Comparison of ENCODE assay signal across 8 mouse cellular contexts in the genomic region with DNA sequence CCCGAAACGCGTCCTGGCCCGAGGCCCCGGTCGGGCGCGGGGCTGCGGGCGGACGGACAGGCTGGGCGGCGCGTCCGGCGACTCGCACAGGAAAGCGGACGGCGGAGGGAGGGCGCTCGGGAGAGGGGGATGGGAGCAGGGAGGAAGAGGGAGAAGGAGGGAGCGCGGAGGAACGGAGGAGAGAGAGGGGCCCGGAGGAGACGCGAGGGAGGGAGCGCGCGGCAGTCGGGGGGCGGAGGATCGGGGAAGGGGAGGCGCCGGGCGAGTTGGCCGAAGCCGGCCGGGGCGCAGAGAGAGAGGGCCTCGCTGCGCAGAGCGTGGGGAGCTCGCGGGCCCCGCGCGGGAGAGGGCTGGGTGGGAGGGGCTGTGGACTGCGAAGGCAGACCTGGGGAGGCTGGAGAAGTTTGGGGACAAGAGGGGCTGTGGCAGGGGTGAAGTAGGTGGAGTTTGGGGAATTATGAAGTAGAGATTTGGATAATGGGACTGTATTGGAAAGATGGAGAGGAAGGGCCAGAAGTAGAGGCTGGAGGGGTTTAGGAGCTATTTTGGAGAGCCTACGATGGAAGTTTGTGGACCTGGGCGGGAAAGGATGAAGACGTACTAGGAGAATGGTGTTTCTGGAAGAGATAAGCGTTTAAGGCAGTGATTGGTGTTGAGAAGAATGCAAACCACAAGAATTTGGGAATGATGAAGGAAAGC. TPM values are rescaled to one million over a fixed set of nuclear protein-coding genes. Genes with fewer than 3 reads are reported as not detected.
DNase-seq lines count a peak whose midpoint lies in the region; ATAC-seq and TF ChIP-seq lines count a peak whose summit lies in the region.

No protein-coding gene starts in this region.

- no peak for TF ChIP-seq EP300 in liver, embryonic 14.5 days (IDR thresholded peaks at IDR 0.05; ENCODE audit: low read depth)

- H3K9ac ChIP-seq in embryonic facial prominence, embryonic 14.5 days (ENCODE audit: low read depth, low read length): peak overlapping the region; percentile 98
- peak overlapping the region; percentile 95 for H3K9ac ChIP-seq in heart, embryonic 12.5 days
- peak overlapping the region; percentile 96 for H3K9ac ChIP-seq in kidney, embryonic 15.5 days
- H3K9ac ChIP-seq in liver, embryonic 14.5 days (replicated peaks): peak overlapping the region; percentile 31; the same call in 1 of the 2 replicates
- peak overlapping the region; percentile 94 for H3K9ac ChIP-seq in neural tube, embryonic 11.5 days (ENCODE audit: low read length)

- no peaks in the 10 kb centered on the region for H3K9me3 ChIP-seq in embryonic facial prominence, embryonic 14.5 days (ENCODE audit: control insufficient read depth, low read length)
- no peaks in the 10 kb centered on the region for H3K9me3 ChIP-seq in heart, embryonic 12.5 days (replicated peaks)
- H3K9me3 ChIP-seq in kidney, embryonic 15.5 days (replicated peaks): no peaks in the 10 kb centered on the region
- no peaks in the 10 kb centered on the region for H3K9me3 ChIP-seq in liver, embryonic 14.5 days (ENCODE audit: control insufficient read depth, low read length)
- H3K9me3 ChIP-seq in neural tube, embryonic 11.5 days (ENCODE audit: control insufficient read depth, low read length): no peaks in the 10 kb centered on the region

- peak; percentile 84 for ATAC-seq in embryonic facial prominence, embryonic 14.5 days (ENCODE audit: low read depth)
- ATAC-seq in heart, embryonic 12.5 days (ENCODE audit: insufficient number of reproducible peaks, low FRiP score): peak; percentile 71
- peak; percentile 80 for ATAC-seq in kidney, embryonic 15.5 days (replicated peaks; ENCODE audit: low FRiP score)
- ATAC-seq in liver, embryonic 14.5 days (ENCODE audit: insufficient read depth): peak; percentile 37
- peak; percentile 77 for ATAC-seq in neural tube, embryonic 11.5 days (ENCODE audit: insufficient read depth, low FRiP score, low TSS enrichment)

- H3K4me1 ChIP-seq in embryonic facial prominence, embryonic 14.5 days (ENCODE audit: control insufficient read depth, insufficient read depth, low read length): peaks cover 34% of the 10 kb centered on the region
- peaks cover 43% of the 10 kb centered on the region for H3K4me1 ChIP-seq in heart, embryonic 12.5 days (replicated peaks)
- peaks cover 56% of the 10 kb centered on the region for H3K4me1 ChIP-seq in kidney, embryonic 15.5 days
- peaks cover 0 to 3% of the 10 kb centered on the region in 2 experiments; a peak in 2 of 4 replicates for H3K4me1 ChIP-seq in liver, embryonic 14.5 days (replicated peaks; ENCODE audit: control insufficient read depth in 2 of 2, insufficient read depth in 2 of 2, low read length in 1 of 2)
- H3K4me1 ChIP-seq in neural tube, embryonic 11.5 days (ENCODE audit: control insufficient read depth, insufficient read depth, low read length): peaks cover 27% of the 10 kb centered on the region

- H3K27ac ChIP-seq in embryonic facial prominence, embryonic 14.5 days (replicated peaks; ENCODE audit: low read depth, low read length): peak overlapping the region; percentile 98
- peak overlapping the region; percentile 90 for H3K27ac ChIP-seq in heart, embryonic 12.5 days (ENCODE audit: poor library complexity, severe bottlenecking)
- H3K27ac ChIP-seq in kidney, embryonic 15.5 days: peak overlapping the region; percentile 97
- H3K27ac ChIP-seq in liver, embryonic 14.5 days: no peak overlapping the region
- peak overlapping the region; percentile 97 for H3K27ac ChIP-seq in neural tube, embryonic 11.5 days (ENCODE audit: low read depth, low read length)

- no peaks in the 10 kb centered on the region for H3K27me3 ChIP-seq in embryonic facial prominence, embryonic 14.5 days (replicated peaks; ENCODE audit: control insufficient read depth, insufficient read depth, low read length)
- no peaks in the 10 kb centered on the region for H3K27me3 ChIP-seq in heart, embryonic 12.5 days (replicated peaks)
- H3K27me3 ChIP-seq in kidney, embryonic 15.5 days: no peaks in the 10 kb centered on the region; the same call in 1 of the 2 replicates
- H3K27me3 ChIP-seq in liver, embryonic 14.5 days (ENCODE audit: control insufficient read depth, insufficient read depth, low read length): peaks cover 37% of the 10 kb centered on the region
- no peaks in the 10 kb centered on the region for H3K27me3 ChIP-seq in neural tube, embryonic 11.5 days (ENCODE audit: control insufficient read depth, insufficient read depth, low read length)

- H3K4me3 ChIP-seq in embryonic facial prominence, embryonic 14.5 days (ENCODE audit: low read depth, low read length): peak overlapping the region; percentile 79
- peak overlapping the region; percentile 81 for H3K4me3 ChIP-seq in heart, embryonic 12.5 days
- H3K4me3 ChIP-seq in kidney, embryonic 15.5 days (replicated peaks): peak overlapping the region; percentile 85
- peak overlapping the region; percentile 53 to 55 for H3K4me3 ChIP-seq in liver, embryonic 14.5 days (ENCODE audit: insufficient read depth in 1 of 2, low read depth in 2 of 2, low read length in 2 of 2)
- peak overlapping the region; percentile 94 for H3K4me3 ChIP-seq in neural tube, embryonic 11.5 days (ENCODE audit: low read depth, low read length)

- DNase-seq in CD4-positive helper T cell, adult 2 months (ENCODE audit: low read depth, low spot score): peak; percentile 63
- DNase-seq in adrenal gland, postnatal 36 days: peak; percentile 90 to 92
- peak; percentile 94 for DNase-seq in embryonic facial prominence, embryonic 14.5 days (ENCODE audit: low spot score)
- no peak for DNase-seq in liver, embryonic 14.5 days (ENCODE audit: low read depth in 3 of 3, low spot score in 3 of 3)
- DNase-seq in neural tube, embryonic 11.5 days (ENCODE audit: low spot score): peak; percentile 85
- DNase-seq in testis, postnatal 10 days (ENCODE audit: low spot score): peak; percentile 89

- H3K4me2 ChIP-seq in embryonic facial prominence, embryonic 14.5 days (ENCODE audit: low read depth, low read length): peak overlapping the region; percentile 73
- peak overlapping the region; percentile 80 for H3K4me2 ChIP-seq in heart, embryonic 12.5 days
- peak overlapping the region; percentile 75 for H3K4me2 ChIP-seq in kidney, embryonic 15.5 days
- H3K4me2 ChIP-seq in liver, embryonic 14.5 days (ENCODE audit: low read depth): peak overlapping the region; percentile 78
- peak overlapping the region; percentile 70 for H3K4me2 ChIP-seq in neural tube, embryonic 11.5 days (ENCODE audit: low read depth)

- peaks cover 10% of the 10 kb centered on the region; the same call in 1 of the 2 replicates for H3K36me3 ChIP-seq in embryonic facial prominence, embryonic 14.5 days (ENCODE audit: control insufficient read depth, insufficient read depth, low read length)
- no peaks in the 10 kb centered on the region for H3K36me3 ChIP-seq in heart, embryonic 12.5 days
- peaks cover 10% of the 10 kb centered on the region; the same call in 1 of the 2 replicates for H3K36me3 ChIP-seq in kidney, embryonic 15.5 days
- H3K36me3 ChIP-seq in liver, embryonic 14.5 days (replicated peaks; ENCODE audit: control insufficient read depth, insufficient read depth, low read depth): no peaks in the 10 kb centered on the region
- H3K36me3 ChIP-seq in neural tube, embryonic 11.5 days (ENCODE audit: control insufficient read depth, insufficient read depth, low read length): no peaks in the 10 kb centered on the region

- under 1% methylated on average over 51 of the region's 54 CpGs for WGBS in embryonic facial prominence, embryonic 14.5 days
- WGBS in heart, embryonic 12.5 days: 2% methylated on average over 48 of the region's 54 CpGs
- under 1% methylated on average over 50 of the region's 54 CpGs for WGBS in kidney, embryonic 15.5 days
- WGBS in liver, embryonic 14.5 days (ENCODE audit: insufficient replicate concordance): 2% methylated on average over 53 of the region's 54 CpGs
- WGBS in neural tube, embryonic 11.5 days: 1% methylated on average over 48 of the region's 54 CpGs

- TF ChIP-seq CTCF in liver, embryonic 14.5 days (IDR thresholded peaks at IDR 0.05; ENCODE audit: low read depth): no peak

RNA-seq across cellular contexts. Expression of a gene that starts 0.5 kb away (rescaled TPM):
- total RNA-seq in adrenal gland, postnatal 36 days (2021): 10 to 100 TPM; 77.4 to 78.1 TPM
- polyA plus RNA-seq in embryonic facial prominence, embryonic 14.5 days (2014; fragmentation: Nextera tagmentation; extraction: Ambion mirVana): 13.8 and 14.9 TPM in 2 replicates
- polyA plus RNA-seq in heart, embryonic 12.5 days (2016; fragmentation: Nextera tagmentation; extraction: Ambion mirVana): 9.5 and 10.2 TPM in 2 replicates
- 17.0 and 17.7 TPM in 2 replicates for polyA plus RNA-seq in kidney, embryonic 15.5 days (2015; fragmentation: Nextera tagmentation; extraction: Ambion mirVana)
- 2.5 and 2.8 TPM in 2 replicates for polyA plus RNA-seq in liver, embryonic 14.5 days (2012; rRNA removed)
- polyA plus RNA-seq in liver, embryonic 14.5 days (2014; fragmentation: Nextera tagmentation; extraction: Ambion mirVana): 0.58 and 1.5 TPM in 2 replicates
- polyA plus RNA-seq in neural tube, embryonic 11.5 days (2014; fragmentation: Nextera tagmentation; extraction: Ambion mirVana): 11.8 and 12.1 TPM in 2 replicates

RNA-seq across cellular contexts. Expression of a gene that starts 1.0 kb away (rescaled TPM):
- total RNA-seq in adrenal gland, postnatal 36 days (2021): under 1 TPM in 1 of 2 experiments, not detected in 1; 0.56 TPM
- not detected in 2 replicates for polyA plus RNA-seq in embryonic facial prominence, embryonic 14.5 days (2014; fragmentation: Nextera tagmentation; extraction: Ambion mirVana)
- polyA plus RNA-seq in heart, embryonic 12.5 days (2016; fragmentation: Nextera tagmentation; extraction: Ambion mirVana): not detected in 2 replicates
- polyA plus RNA-seq in kidney, embryonic 15.5 days (2015; fragmentation: Nextera tagmentation; extraction: Ambion mirVana): not detected in 2 replicates
- polyA plus RNA-seq in liver, embryonic 14.5 days (2012; rRNA removed): 0.37 TPM in 1 of 2 replicates, not detected in the other
- polyA plus RNA-seq in liver, embryonic 14.5 days (2014; fragmentation: Nextera tagmentation; extraction: Ambion mirVana): not detected in 2 replicates
- polyA plus RNA-seq in neural tube, embryonic 11.5 days (2014; fragmentation: Nextera tagmentation; extraction: Ambion mirVana): not detected in 2 replicates

RNA-seq across cellular contexts. Expression of a gene that starts 12.7 kb away (rescaled TPM):
- 10 to 100 TPM; 12.4 to 32.6 TPM for total RNA-seq in adrenal gland, postnatal 36 days (2021)
- 10.4 and 11.2 TPM in 2 replicates for polyA plus RNA-seq in embryonic facial prominence, embryonic 14.5 days (2014; fragmentation: Nextera tagmentation; extraction: Ambion mirVana)
- 6.0 and 6.4 TPM in 2 replicates for polyA plus RNA-seq in heart, embryonic 12.5 days (2016; fragmentation: Nextera tagmentation; extraction: Ambion mirVana)
- polyA plus RNA-seq in kidney, embryonic 15.5 days (2015; fragmentation: Nextera tagmentation; extraction: Ambion mirVana): 10.5 and 12.4 TPM in 2 replicates
- 0.47 and 0.50 TPM in 2 replicates for polyA plus RNA-seq in liver, embryonic 14.5 days (2012; rRNA removed)
- 0.09 TPM in 1 of 2 replicates, not detected in the other for polyA plus RNA-seq in liver, embryonic 14.5 days (2014; fragmentation: Nextera tagmentation; extraction: Ambion mirVana)
- polyA plus RNA-seq in neural tube, embryonic 11.5 days (2014; fragmentation: Nextera tagmentation; extraction: Ambion mirVana): 8.5 and 9.8 TPM in 2 replicates

RNA-seq across cellular contexts. Expression of a gene that starts 15.6 kb away (rescaled TPM):
- 100 to 1,000 TPM; 331 to 397 TPM for total RNA-seq in adrenal gland, postnatal 36 days (2021)
- 392 and 415 TPM in 2 replicates for polyA plus RNA-seq in embryonic facial prominence, embryonic 14.5 days (2014; fragmentation: Nextera tagmentation; extraction: Ambion mirVana)
- polyA plus RNA-seq in heart, embryonic 12.5 days (2016; fragmentation: Nextera tagmentation; extraction: Ambion mirVana): 352 and 365 TPM in 2 replicates
- 516 and 519 TPM in 2 replicates for polyA plus RNA-seq in kidney, embryonic 15.5 days (2015; fragmentation: Nextera tagmentation; extraction: Ambion mirVana)
- 27.9 and 50.2 TPM in 2 replicates for polyA plus RNA-seq in liver, embryonic 14.5 days (2012; rRNA removed)
- polyA plus RNA-seq in liver, embryonic 14.5 days (2014; fragmentation: Nextera tagmentation; extraction: Ambion mirVana): 74.0 and 80.0 TPM in 2 replicates
- 456 and 504 TPM in 2 replicates for polyA plus RNA-seq in neural tube, embryonic 11.5 days (2014; fragmentation: Nextera tagmentation; extraction: Ambion mirVana)

RNA-seq across cellular contexts. Expression of a gene that starts 18.3 kb away (rescaled TPM):
- 1 to 10 TPM; 5.5 to 9.6 TPM for total RNA-seq in adrenal gland, postnatal 36 days (2021)
- 14.3 and 16.1 TPM in 2 replicates for polyA plus RNA-seq in embryonic facial prominence, embryonic 14.5 days (2014; fragmentation: Nextera tagmentation; extraction: Ambion mirVana)
- 4.4 and 4.9 TPM in 2 replicates for polyA plus RNA-seq in heart, embryonic 12.5 days (2016; fragmentation: Nextera tagmentation; extraction: Ambion mirVana)
- polyA plus RNA-seq in kidney, embryonic 15.5 days (2015; fragmentation: Nextera tagmentation; extraction: Ambion mirVana): 12.5 and 13.3 TPM in 2 replicates
- 14.3 and 17.9 TPM in 2 replicates for polyA plus RNA-seq in liver, embryonic 14.5 days (2012; rRNA removed)
- polyA plus RNA-seq in liver, embryonic 14.5 days (2014; fragmentation: Nextera tagmentation; extraction: Ambion mirVana): 26.6 and 28.4 TPM in 2 replicates
- polyA plus RNA-seq in neural tube, embryonic 11.5 days (2014; fragmentation: Nextera tagmentation; extraction: Ambion mirVana): 6.9 and 8.0 TPM in 2 replicates

Comparison
In these comparisons a context has a peak if more than half of its experiments do, and no peak if none do; other contexts are left out.
1. DNase-seq: peak in CD4-positive helper T cell, adult 2 months (single experiment), adrenal gland, postnatal 36 days (2 of 2), embryonic facial prominence, embryonic 14.5 days (single experiment), neural tube, embryonic 11.5 days (single experiment) and testis, postnatal 10 days (single experiment); none in liver, embryonic 14.5 days (0 of 3).
2. H3K9ac ChIP-seq: peak in every context shown above with its lines; median percentile 98 in embryonic facial prominence, embryonic 14.5 days; 96 in kidney, embryonic 15.5 days; 95 in heart, embryonic 12.5 days; 94 in neural tube, embryonic 11.5 days; 31 in liver, embryonic 14.5 days.
3. Peak in every context shown above with its lines, with median percentiles within 50 percentile points of each other: ATAC-seq, H3K4me2 ChIP-seq and H3K4me3 ChIP-seq.